Mouse (Mus musculus): ENCODE results near the gene Ppwd1. TPM values are rescaled to one million over a fixed set of nuclear protein-coding genes. Genes with fewer than 3 reads are reported as not detected.
"Not testable (repeated sequence)": the region's sequence is repeated elsewhere in the genome, so short reads cannot be mapped to it uniquely, and the experiment has no call there.

The Ppwd1 gene
- 13.1 and 13.6 TPM in 2 replicates for polyA plus RNA-seq (2016; fragmentation: Nextera tagmentation; extraction: Ambion mirVana)

DNA sequence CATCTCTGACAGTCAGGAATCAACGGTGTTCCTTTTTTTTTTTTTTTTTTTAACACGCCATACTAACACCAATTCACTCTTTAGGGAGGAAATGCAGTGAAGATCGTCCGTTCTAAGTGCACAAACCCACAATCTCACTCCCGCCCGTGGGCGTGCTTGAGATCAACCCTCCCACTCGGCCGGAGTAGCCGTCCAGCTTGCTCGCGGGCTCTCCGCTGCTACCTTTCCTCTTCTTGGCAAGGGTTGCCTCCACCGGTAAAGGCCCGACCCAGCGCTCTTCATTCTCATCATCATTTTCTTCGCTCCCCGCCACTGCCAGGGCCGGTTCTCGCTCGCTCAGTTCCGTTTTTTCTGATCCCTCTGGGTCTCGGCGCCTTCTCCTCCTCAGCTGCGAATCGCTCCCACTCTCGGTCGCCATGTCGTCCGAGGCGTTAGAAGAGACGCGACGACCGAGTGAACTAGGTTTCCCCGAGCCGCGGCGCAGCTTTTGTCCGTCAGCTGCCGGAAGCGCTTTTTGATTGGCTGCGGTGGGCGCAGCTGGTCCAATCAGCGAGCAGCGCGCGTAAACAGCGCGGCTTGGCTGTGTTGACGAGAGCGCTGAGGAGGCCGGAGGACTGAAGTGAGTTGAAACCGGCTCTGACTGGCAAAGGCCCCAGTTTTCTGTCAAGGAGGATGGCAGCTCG is at the start of gene Ppwd1, which contains the start of gene Cenpk:
TSS of gene Ppwd1 (minus strand) at position 460 of the 683 bp plus-strand sequence.
TSS of gene Cenpk (plus strand) at position 228 of the 683 bp plus-strand sequence.
- Histone ChIP-seq H3K27me3 (no peaks in the 10 kb centered on the region), H3K9me3 (replicated peaks) (no peaks in the 10 kb centered on the region), H3K9ac (peak within 1 kb of the TSS; percentile 79), H3K36me3 (no peaks in the 10 kb centered on the region), H3K27ac (peak within 1 kb of the TSS; percentile 89), H3K4me3 (peak within 1 kb of the TSS; percentile 71), H3K4me2 (replicated peaks) (peak within 1 kb of the TSS; percentile 64), H3K4me1 (peaks cover 14% of the 10 kb centered on the region)
- peak; percentile 99 for ATAC-seq (ENCODE audit: low FRiP score)
- WGBS, result under 1% methylated on average over 55 of the region's 55 CpGs

GRCm38 (mm10) chr13:104258997-104259396 is 30.4 kb upstream of the Ppwd1 start:
- Histone ChIP-seq H3K4me2 (replicated peaks) (no peak overlapping the region), H3K9ac (no peak overlapping the region), H3K36me3 (no peaks in the 10 kb centered on the region), H3K9me3 (replicated peaks) (no peaks in the 10 kb centered on the region), H3K4me1 (no peaks in the 10 kb centered on the region), H3K27me3 (no peaks in the 10 kb centered on the region), H3K4me3 (no peak overlapping the region), H3K27ac (no peak overlapping the region)
- ATAC-seq (ENCODE audit: low FRiP score), result no peak
- 95% methylated on average over 3 of the region's 3 CpGs for WGBS

GRCm38 (mm10) chr13:104229181-104229580 is 538 bp upstream of the Ppwd1 start:
- Histone ChIP-seq H3K9me3 (replicated peaks) (no peaks in the 10 kb centered on the region), H3K4me1 (peaks cover 14% of the 10 kb centered on the region), H3K4me3 (peak overlapping the region; percentile 71), H3K4me2 (replicated peaks) (peak overlapping the region; percentile 64), H3K36me3 (no peaks in the 10 kb centered on the region), H3K27me3 (no peaks in the 10 kb centered on the region), H3K27ac (0 out of 2 replicates have a peak overlapping the region, but pooled peaks have one; percentile 44), H3K9ac (peak overlapping the region; percentile 79)
- WGBS, result 5% methylated on average over 15 of the region's 15 CpGs
- ATAC-seq (ENCODE audit: low FRiP score), result peak; percentile 65

GRCm38 (mm10) chr13:104227478-104227877 is 1.2 kb downstream of the Ppwd1 start:
- Histone ChIP-seq H3K4me1 (peaks cover 14% of the 10 kb centered on the region), H3K36me3 (no peaks in the 10 kb centered on the region), H3K4me3 (peak overlapping the region; percentile 71), H3K27ac (no peak overlapping the region), H3K9me3 (replicated peaks) (no peaks in the 10 kb centered on the region), H3K27me3 (no peaks in the 10 kb centered on the region), H3K9ac (no peak overlapping the region), H3K4me2 (replicated peaks) (peak overlapping the region; percentile 64)
- ATAC-seq (ENCODE audit: low FRiP score), result no peak
- WGBS, result 76% methylated on average over 3 of the region's 3 CpGs

GRCm38 (mm10) chr13:104204313-104204712 is 24.3 kb downstream of the Ppwd1 start:
- H3K36me3 ChIP-seq, result peaks cover 19% of the 10 kb centered on the region
- no peak overlapping the region for H3K9ac ChIP-seq
- H3K9me3 ChIP-seq (replicated peaks), result no peaks in the 10 kb centered on the region
- no peaks in the 10 kb centered on the region for H3K4me1 ChIP-seq
- no peak overlapping the region for H3K27ac ChIP-seq
- no peak overlapping the region for H3K4me2 ChIP-seq (replicated peaks)
- no peaks in the 10 kb centered on the region for H3K27me3 ChIP-seq
- H3K4me3 ChIP-seq, result no peak overlapping the region
- no peak for ATAC-seq (ENCODE audit: low FRiP score)
- WGBS, result 68% methylated on average over 1 of the region's 1 CpGs

DNA sequence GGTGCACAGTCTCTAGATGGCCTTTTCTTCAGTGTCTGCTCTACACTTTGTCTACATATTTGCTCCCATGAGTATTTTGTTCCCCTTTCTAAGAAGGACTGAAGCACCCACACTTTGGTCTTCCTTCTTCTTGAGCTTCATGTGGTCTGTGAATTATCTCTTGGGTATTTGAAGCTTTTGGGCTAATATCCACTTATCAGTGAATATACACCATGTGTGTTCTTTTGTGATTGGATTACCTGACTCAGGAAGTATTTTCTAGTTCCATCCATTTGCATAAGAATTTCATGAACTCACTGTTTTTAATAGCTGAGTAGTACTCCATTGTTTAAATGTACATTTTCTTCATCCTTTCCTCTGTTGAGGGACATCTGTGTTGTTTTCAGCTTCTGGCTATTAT is 32.8 kb downstream of the Ppwd1 start:
- H3K36me3 ChIP-seq, result peaks cover 29% of the 10 kb centered on the region
- H3K27ac ChIP-seq; H3K9ac ChIP-seq; H3K4me1 ChIP-seq; H3K4me3 ChIP-seq; H3K9me3 ChIP-seq (replicated peaks); H3K27me3 ChIP-seq; H3K4me2 ChIP-seq (replicated peaks); ATAC-seq (ENCODE audit: low FRiP score): not testable (repeated sequence)

DNA sequence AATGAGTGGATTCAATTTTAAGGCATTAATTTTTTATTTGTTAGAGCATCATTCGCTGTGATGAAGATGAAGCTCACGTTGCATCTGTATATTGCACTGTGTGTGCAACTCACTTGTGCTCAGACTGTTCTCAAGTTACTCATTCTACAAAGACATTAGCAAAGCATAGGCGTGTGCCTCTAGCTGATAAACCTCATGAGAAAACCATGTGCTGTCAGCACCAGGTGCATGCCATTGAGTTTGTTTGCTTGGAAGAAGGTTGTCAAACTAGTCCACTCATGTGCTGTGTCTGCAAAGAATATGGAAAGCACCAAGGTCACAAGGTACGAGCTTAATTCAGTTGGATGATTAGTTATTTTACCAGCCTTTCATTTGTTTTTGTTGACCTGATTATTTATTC is 41.3 kb downstream of the Ppwd1 start:
- no peak overlapping the region for H3K27ac ChIP-seq
- H3K9ac ChIP-seq, result no peak overlapping the region
- no peaks in the 10 kb centered on the region for H3K27me3 ChIP-seq
- peaks cover 35% of the 10 kb centered on the region for H3K36me3 ChIP-seq
- H3K4me3 ChIP-seq, result no peak overlapping the region
- 89% methylated on average over 4 of the region's 4 CpGs for WGBS
- no peaks in the 10 kb centered on the region for H3K9me3 ChIP-seq (replicated peaks)
- no peak for ATAC-seq (ENCODE audit: low FRiP score)
- no peak overlapping the region for H3K4me2 ChIP-seq (replicated peaks)
- no peaks in the 10 kb centered on the region for H3K4me1 ChIP-seq

GRCm38 (mm10) chr13:104179176-104179888 is 49.3 kb downstream of the Ppwd1 start:
- Histone ChIP-seq H3K9me3 (replicated peaks) (no peaks in the 10 kb centered on the region), H3K27ac (peak overlapping the region; percentile 79), H3K4me1 (peaks cover 10% of the 10 kb centered on the region), H3K36me3 (peaks cover 6% of the 10 kb centered on the region), H3K4me3 (peak overlapping the region; percentile 87), H3K4me2 (replicated peaks) (peak overlapping the region; percentile 61), H3K27me3 (no peaks in the 10 kb centered on the region), H3K9ac (peak overlapping the region; percentile 85)
- ATAC-seq (ENCODE audit: low FRiP score), result 0 out of 2 replicates have a peak, but pooled peaks have one; percentile 9
- WGBS, result 24% methylated on average over 13 of the region's 13 CpGs

DNA sequence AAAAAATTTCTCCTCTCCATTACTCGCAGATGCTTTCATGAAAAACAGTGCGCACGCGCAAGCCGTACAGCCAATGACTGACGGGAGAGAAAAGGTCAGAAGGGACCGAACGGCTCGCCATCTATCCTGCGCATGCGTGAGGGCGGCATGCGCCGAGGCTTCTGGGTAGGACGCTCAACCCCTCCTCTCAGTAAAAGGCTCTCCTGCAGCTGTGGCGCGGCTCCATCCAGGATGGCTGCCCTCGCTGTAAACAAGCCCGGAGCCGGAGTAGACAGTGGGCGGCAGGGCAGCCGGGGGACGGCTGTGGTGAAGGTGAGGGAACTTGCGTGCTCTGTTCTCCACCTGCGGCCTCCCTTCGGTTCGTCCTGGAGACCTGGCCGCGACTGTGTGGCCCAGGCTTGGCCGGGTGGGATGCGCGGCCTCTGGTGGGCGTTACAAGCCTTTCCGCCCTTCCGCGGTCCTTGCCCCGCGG is 50.0 kb downstream of the Ppwd1 start, which contains the start of gene Trim23:
TSS of gene Trim23 (plus strand) at position 148 of the 472 bp plus-strand sequence.
- ATAC-seq (ENCODE audit: low FRiP score), result peak; percentile 99
- Histone ChIP-seq H3K4me1 (peaks cover 10% of the 10 kb centered on the region), H3K9me3 (replicated peaks) (no peaks in the 10 kb centered on the region), H3K36me3 (peaks cover 3% of the 10 kb centered on the region), H3K9ac (peak within 1 kb of the TSS; percentile 85), H3K27me3 (no peaks in the 10 kb centered on the region), H3K27ac (peak within 1 kb of the TSS; percentile 79), H3K4me2 (replicated peaks) (peak within 1 kb of the TSS; percentile 80), H3K4me3 (peak within 1 kb of the TSS; percentile 87)
- WGBS, result under 1% methylated on average over 38 of the region's 38 CpGs

DNA sequence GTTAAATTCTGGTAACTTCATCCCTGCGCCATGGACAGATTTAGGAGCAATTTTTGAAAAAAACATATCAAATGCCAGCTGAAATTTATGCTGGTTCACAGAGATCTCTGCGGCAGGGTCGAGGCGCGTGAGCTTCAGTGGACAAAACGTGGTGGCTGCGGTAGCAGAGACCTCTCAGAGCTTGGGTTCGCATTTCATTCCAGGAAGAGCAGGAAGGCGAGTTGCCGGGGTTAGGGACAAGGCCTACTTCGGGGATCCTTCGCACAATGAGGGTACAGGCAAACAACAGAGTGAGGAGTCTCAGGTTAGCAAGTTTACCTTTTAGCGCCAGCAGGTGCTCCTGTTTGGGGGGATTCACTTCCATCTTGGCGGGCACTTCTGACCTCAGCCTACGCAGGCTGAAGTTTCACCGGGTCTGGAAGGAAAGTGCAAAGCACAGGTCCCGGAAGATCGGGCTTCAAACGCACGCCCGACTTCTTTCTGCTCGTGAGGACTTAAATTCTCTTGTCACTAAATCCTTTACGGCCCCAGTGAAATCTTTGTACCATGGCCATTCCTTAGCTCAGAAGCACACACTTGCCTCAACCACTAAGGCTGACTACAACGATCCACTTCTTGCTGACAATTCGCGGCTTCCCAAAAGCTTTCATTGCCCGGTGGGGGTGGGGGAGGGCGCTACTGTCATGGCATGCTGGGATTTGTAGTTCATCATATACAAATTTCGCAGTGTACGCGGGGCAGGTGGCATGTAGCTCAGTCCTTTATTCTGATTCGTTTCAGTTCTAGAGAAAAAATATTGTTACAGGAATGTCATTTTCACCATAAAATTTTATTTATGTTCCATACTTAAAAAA is 50.6 kb downstream of the Ppwd1 start, which contains the start of gene Trappc13:
TSS of gene Trappc13 (minus strand) at position 674 of the 854 bp plus-strand sequence.
- Histone ChIP-seq H3K4me2 (replicated peaks) (peak within 1 kb of the TSS; percentile 80), H3K27ac (peak within 1 kb of the TSS; percentile 79), H3K9me3 (replicated peaks) (no peaks in the 10 kb centered on the region), H3K4me3 (peak within 1 kb of the TSS; percentile 87), H3K27me3 (no peaks in the 10 kb centered on the region), H3K36me3 (peaks cover 3% of the 10 kb centered on the region), H3K4me1 (peaks cover 10% of the 10 kb centered on the region), H3K9ac (peak within 1 kb of the TSS; percentile 85)
- under 1% methylated on average over 32 of the region's 32 CpGs for WGBS
- ATAC-seq (ENCODE audit: low FRiP score), result peak; percentile 94

DNA sequence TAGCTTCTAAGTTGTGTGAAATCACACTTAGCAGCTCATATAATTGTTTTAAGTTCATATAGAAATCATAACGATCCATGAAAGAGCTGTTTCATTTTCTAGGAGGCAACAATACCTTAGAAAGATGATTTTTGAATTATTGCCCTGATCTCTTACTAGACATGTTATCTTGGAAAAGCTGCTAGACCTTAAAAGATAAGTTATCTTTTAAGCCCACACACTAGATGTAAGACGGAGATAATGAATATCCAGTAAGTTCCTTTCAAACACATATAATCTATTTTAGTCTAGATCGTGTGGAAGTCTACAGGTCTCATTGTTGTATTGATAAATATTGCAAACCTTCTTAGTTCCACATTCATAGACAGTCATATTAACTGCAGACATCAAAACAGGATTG is 51.8 kb downstream of the Ppwd1 start:
- Histone ChIP-seq H3K4me3 (peak overlapping the region; percentile 19), H3K9me3 (replicated peaks) (no peaks in the 10 kb centered on the region)
- 82% methylated on average over 3 of the region's 3 CpGs for WGBS

More for the DNA sequence above, 51.8 kb downstream of the Ppwd1 start:
- peaks cover 3% of the 10 kb centered on the region for H3K36me3 ChIP-seq
- peaks cover 10% of the 10 kb centered on the region for H3K4me1 ChIP-seq
- H3K9ac ChIP-seq, result no peak overlapping the region; the same call in 1 of the 2 replicates
- peak overlapping the region; percentile 80 for H3K4me2 ChIP-seq (replicated peaks)
- no peak for ATAC-seq (ENCODE audit: low FRiP score)
- no peak overlapping the region for H3K27ac ChIP-seq
- H3K27me3 ChIP-seq, result no peaks in the 10 kb centered on the region

Measured in hindbrain, embryonic 12.5 days (tissue).